Mouse (Mus musculus) E14TG2a.4 (cell line): Measurements from ENCODE around the gene Atp6v0a2.

Experiments
- CTCF ChIP-seq: conservative IDR thresholded peaks from 2 replicates; pipeline ENCODE4 v1.5.1; 2014; ENCODE audit warnings: low read length
- POU5F1 ChIP-seq: IDR thresholded peaks from 2 replicates; pipeline ENCODE4 v1.6.1; 2014; ENCODE audit warnings: low read length, borderline replicate concordance

- TF ChIP-seq POU5F1 (no peak), CTCF (no peak)
These were observed 8.9 kb downstream of the Atp6v0a2 start for GRCm38 (mm10) chr5:124637300-124637699.
